Mouse (Mus musculus): ENCODE results near the gene Gm10974. TPM values are rescaled to one million over a fixed set of nuclear protein-coding genes. Genes with fewer than 3 reads are reported as not detected.

Gene Gm10974
- polyA plus RNA-seq, 1 experiment, result not detected

DNA sequence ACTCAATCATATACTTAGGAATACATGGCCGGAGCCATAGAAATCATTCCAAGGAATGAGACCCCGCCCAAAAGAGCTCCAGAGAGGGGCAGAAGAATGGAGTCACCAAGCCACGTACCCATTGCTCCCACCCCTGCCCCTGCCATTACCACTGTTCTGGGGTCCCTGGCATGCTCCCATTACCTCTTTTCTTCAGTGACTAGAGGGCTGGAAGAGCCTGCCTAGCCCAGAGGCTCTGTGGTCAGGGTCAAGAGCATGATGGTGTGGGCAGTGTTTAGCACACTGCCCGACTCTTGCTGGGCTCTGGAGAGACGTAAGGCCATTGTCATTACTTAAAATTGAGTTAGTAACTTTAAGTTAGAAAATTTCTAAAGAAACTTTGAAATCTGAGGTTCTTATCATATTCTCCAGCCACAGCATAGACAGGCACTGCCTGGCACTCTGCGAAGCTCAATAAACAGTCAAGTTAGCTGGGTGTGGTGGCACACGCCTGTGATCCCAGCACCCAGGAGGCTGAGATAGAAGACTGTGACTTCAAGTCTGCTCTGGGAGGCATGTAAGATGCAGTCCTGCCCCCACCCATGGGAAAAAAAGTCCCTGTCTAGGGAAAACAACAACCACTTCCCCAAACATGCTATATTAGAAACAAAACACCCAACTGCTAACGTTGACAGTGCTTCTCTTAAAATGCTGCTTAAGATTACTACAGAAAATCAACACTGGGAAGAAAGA, 9.7 kb upstream of the Gm10974 start:
- peaks cover 6% of the 10 kb centered on the region for H3K36me3 ChIP-seq (ENCODE audit: control insufficient read depth, insufficient read depth, low read length)
- no peak for DNase-seq (ENCODE audit: low read depth in 1 of 2, low spot score in 2 of 2)

DNA sequence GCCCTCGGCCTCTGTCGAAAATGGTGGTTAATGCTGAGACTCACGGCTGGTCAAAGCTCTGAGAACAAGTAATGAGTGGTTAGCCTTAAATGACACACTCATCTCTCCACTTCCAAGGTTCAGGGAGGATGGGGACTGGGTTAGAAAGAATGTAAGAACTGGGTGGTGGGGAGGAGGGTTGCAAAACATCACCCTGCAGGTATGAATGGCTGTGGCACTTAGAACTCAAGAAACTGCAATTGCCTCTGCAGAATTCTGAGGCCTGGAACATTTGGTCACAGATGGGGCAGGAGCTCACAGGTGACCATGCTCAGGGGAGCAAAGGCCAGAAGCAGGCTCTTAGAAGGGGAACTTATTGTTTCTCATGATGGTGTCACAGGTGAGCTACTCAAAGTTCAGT, 7.2 kb upstream of the Gm10974 start:
- WGBS, result 93% methylated on average over 3 of the region's 3 CpGs
- Histone ChIP-seq H3K4me1 (ENCODE audit: control insufficient read depth, insufficient read depth, insufficient read length) (0 out of 2 replicates have a peak, but pooled peaks cover 2% of the 10 kb centered on the region), H3K4me3 (ENCODE audit: extremely low read depth, insufficient read depth, insufficient read length) (no peak overlapping the region), H3K27ac (ENCODE audit: insufficient read depth, low read length) (no peak overlapping the region), H3K27me3 (ENCODE audit: control insufficient read depth, insufficient read depth, low read length) (no peaks in the 10 kb centered on the region), H3K36me3 (ENCODE audit: control insufficient read depth, insufficient read depth, low read length) (peaks cover 7% of the 10 kb centered on the region)
- no peak for DNase-seq (ENCODE audit: low read depth in 1 of 2, low spot score in 2 of 2)
- TF ChIP-seq POLR2A (IDR thresholded peaks at IDR 0.05; ENCODE audit: low read depth, low read length) (no peak), CTCF (IDR thresholded peaks at IDR 0.05; ENCODE audit: extremely low read depth, insufficient read depth, insufficient read length, insufficient replicate concordance) (no peak)

More for the DNA sequence above, 9.7 kb upstream of the Gm10974 start:
- TF ChIP-seq POLR2A (IDR thresholded peaks at IDR 0.05; ENCODE audit: low read depth, low read length) (no peak), CTCF (IDR thresholded peaks at IDR 0.05; ENCODE audit: extremely low read depth, insufficient read depth, insufficient read length, insufficient replicate concordance) (no peak)
- Histone ChIP-seq H3K4me3 (ENCODE audit: extremely low read depth, insufficient read depth, insufficient read length) (no peak overlapping the region), H3K27ac (ENCODE audit: insufficient read depth, low read length) (peak overlapping the region; percentile 63), H3K27me3 (ENCODE audit: control insufficient read depth, insufficient read depth, low read length) (no peaks in the 10 kb centered on the region), H3K4me1 (ENCODE audit: control insufficient read depth, insufficient read depth, insufficient read length) (0 out of 2 replicates have a peak, but pooled peaks cover 2% of the 10 kb centered on the region)
- WGBS, result 80% methylated on average over 8 of the region's 8 CpGs

- no peak for TF ChIP-seq POLR2A (IDR thresholded peaks at IDR 0.05; ENCODE audit: low read depth, low read length)
- no peak for TF ChIP-seq CTCF (IDR thresholded peaks at IDR 0.05; ENCODE audit: extremely low read depth, insufficient read depth, insufficient read length, insufficient replicate concordance)
- WGBS, result 83% methylated on average over 4 of the region's 4 CpGs
These were observed 6.7 kb upstream of the Gm10974 start for GRCm38 (mm10) chr7:66359044-66359443.

GRCm38 (mm10) chr7:66364491-66364890, 1.2 kb upstream of the Gm10974 start:
- Histone ChIP-seq H3K36me3 (ENCODE audit: control insufficient read depth, insufficient read depth, low read length) (peaks cover 9% of the 10 kb centered on the region), H3K4me3 (ENCODE audit: extremely low read depth, insufficient read depth, insufficient read length) (no peak overlapping the region), H3K27ac (ENCODE audit: insufficient read depth, low read length) (no peak overlapping the region), H3K4me1 (ENCODE audit: control insufficient read depth, insufficient read depth, insufficient read length) (no peaks in the 10 kb centered on the region), H3K27me3 (ENCODE audit: control insufficient read depth, insufficient read depth, low read length) (no peaks in the 10 kb centered on the region)
- TF ChIP-seq CTCF (IDR thresholded peaks at IDR 0.05; ENCODE audit: extremely low read depth, insufficient read depth, insufficient read length, insufficient replicate concordance), result no peak
- no peak for TF ChIP-seq POLR2A (IDR thresholded peaks at IDR 0.05; ENCODE audit: low read depth, low read length)
- DNase-seq (ENCODE audit: low read depth in 1 of 2, low spot score in 2 of 2), result no peak
- WGBS, result 96% methylated on average over 11 of the region's 11 CpGs

More at GRCm38 (mm10) chr7:66359044-66359443, 6.7 kb upstream of the Gm10974 start:
- Histone ChIP-seq H3K36me3 (ENCODE audit: control insufficient read depth, insufficient read depth, low read length) (peaks cover 7% of the 10 kb centered on the region), H3K4me3 (ENCODE audit: extremely low read depth, insufficient read depth, insufficient read length) (no peak overlapping the region), H3K27me3 (ENCODE audit: control insufficient read depth, insufficient read depth, low read length) (no peaks in the 10 kb centered on the region), H3K27ac (ENCODE audit: insufficient read depth, low read length) (no peak overlapping the region), H3K4me1 (ENCODE audit: control insufficient read depth, insufficient read depth, insufficient read length) (0 out of 2 replicates have a peak, but pooled peaks cover 2% of the 10 kb centered on the region)
- DNase-seq (ENCODE audit: low read depth in 1 of 2, low spot score in 2 of 2), result no peak

- H3K4me1 ChIP-seq (ENCODE audit: control insufficient read depth, insufficient read depth, insufficient read length), result peaks cover 3% of the 10 kb centered on the region; the same call in 1 of the 2 replicates
These were observed 294 bp upstream of the Gm10974 start for GRCm38 (mm10) chr7:66365411-66365810.

DNA sequence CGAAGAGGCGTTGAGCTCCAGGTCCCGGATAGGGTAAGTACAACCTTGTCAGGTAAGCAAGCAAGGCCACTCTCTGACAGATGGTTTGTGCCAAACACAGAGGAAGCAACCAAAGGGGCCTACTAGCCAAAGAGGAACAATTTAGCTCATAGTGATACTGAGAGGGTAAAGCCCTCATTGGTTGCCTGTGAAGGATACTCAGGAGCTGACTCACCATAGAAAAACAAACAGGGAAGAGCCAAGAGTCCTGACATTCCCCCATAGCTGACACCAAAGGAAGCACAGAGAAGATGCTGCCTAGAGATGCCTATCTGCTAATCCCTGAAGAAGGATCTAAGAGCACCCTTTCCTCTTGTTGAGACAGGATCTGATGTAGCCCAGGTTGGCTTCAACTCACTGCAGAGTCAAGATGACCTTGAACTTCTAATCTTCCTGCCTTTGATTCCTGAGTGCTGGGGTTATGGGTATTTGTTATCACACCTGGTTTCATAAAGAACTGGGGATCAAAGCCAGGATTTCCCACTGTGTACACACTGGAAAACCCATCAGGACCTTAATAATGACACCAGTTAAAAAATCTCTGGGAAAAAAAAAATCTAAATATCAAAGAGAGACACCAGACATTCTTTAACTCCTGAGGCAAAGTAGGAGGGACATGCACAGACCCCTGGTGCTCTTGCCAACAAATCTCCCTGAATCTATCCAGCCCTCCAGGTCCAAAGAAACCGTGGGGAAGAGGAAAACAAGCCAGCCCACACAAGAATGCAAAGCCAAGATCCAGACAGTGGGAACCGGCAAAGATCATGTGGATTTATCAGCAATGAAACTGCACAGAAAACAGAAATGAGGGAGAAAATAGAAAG, 3.6 kb downstream of the Gm10974 start:
- Histone ChIP-seq H3K27me3 (ENCODE audit: control insufficient read depth, insufficient read depth, low read length) (no peaks in the 10 kb centered on the region), H3K36me3 (ENCODE audit: control insufficient read depth, insufficient read depth, low read length) (peaks cover 1% of the 10 kb centered on the region; the same call in 1 of the 2 replicates), H3K4me3 (ENCODE audit: extremely low read depth, insufficient read depth, insufficient read length) (no peak overlapping the region), H3K4me1 (ENCODE audit: control insufficient read depth, insufficient read depth, insufficient read length) (peaks cover 3% of the 10 kb centered on the region; the same call in 1 of the 2 replicates), H3K27ac (ENCODE audit: insufficient read depth, low read length) (peak overlapping the region; percentile 29; the same call in 1 of the 2 replicates)
- WGBS, result 83% methylated on average over 5 of the region's 5 CpGs
- DNase-seq (ENCODE audit: low read depth in 1 of 2, low spot score in 2 of 2), result no peak
- TF ChIP-seq CTCF (IDR thresholded peaks at IDR 0.05; ENCODE audit: extremely low read depth, insufficient read depth, insufficient read length, insufficient replicate concordance) (no peak), POLR2A (IDR thresholded peaks at IDR 0.05; ENCODE audit: low read depth, low read length) (no peak)

More at GRCm38 (mm10) chr7:66365411-66365810, 294 bp upstream of the Gm10974 start:
- no peak overlapping the region; the same call in 1 of the 2 replicates for H3K27ac ChIP-seq (ENCODE audit: insufficient read depth, low read length)
- no peak for DNase-seq (ENCODE audit: low read depth in 1 of 2, low spot score in 2 of 2)
- H3K27me3 ChIP-seq (ENCODE audit: control insufficient read depth, insufficient read depth, low read length), result no peaks in the 10 kb centered on the region
- peaks cover 5% of the 10 kb centered on the region for H3K36me3 ChIP-seq (ENCODE audit: control insufficient read depth, insufficient read depth, low read length)
- 79% methylated on average over 2 of the region's 2 CpGs for WGBS
- TF ChIP-seq POLR2A (IDR thresholded peaks at IDR 0.05; ENCODE audit: low read depth, low read length), result no peak
- no peak for TF ChIP-seq CTCF (IDR thresholded peaks at IDR 0.05; ENCODE audit: extremely low read depth, insufficient read depth, insufficient read length, insufficient replicate concordance)
- no peak overlapping the region for H3K4me3 ChIP-seq (ENCODE audit: extremely low read depth, insufficient read depth, insufficient read length)

Measured in spleen, adult 2 months (tissue).